Mouse (Mus musculus) thymus, adult 2 months (tissue): ENCODE results near the gene Lck. TPM values are rescaled to one million over a fixed set of nuclear protein-coding genes. Genes with fewer than 3 reads are reported as not detected.
A peak's percentile ranks its signal among the peaks of the same experiment; 100 is the strongest.

Experiments
- DNase-seq: peaks from one replicate; pipeline ENCODE4 v3.0.0; 2021
- H3K27ac ChIP-seq: fragments of 200-500 bp; 2 replicates; pipeline ENCODE4 v1.5.1; 2012; ENCODE audit warnings: low read length, control low read depth; ENCODE audit not compliant: control insufficient read depth, insufficient read depth
- H3K27me3 ChIP-seq: fragments of 200-500 bp; 2 replicates; pipeline ENCODE4 v1.6.1; 2012; ENCODE audit warnings: mild to moderate bottlenecking, low read length, moderate library complexity, mixed read lengths; ENCODE audit not compliant: control insufficient read depth, insufficient read depth
- H3K36me3 ChIP-seq: fragments of 200-500 bp; 2 replicates; pipeline ENCODE4 v1.6.1; 2012; ENCODE audit warnings: mild to moderate bottlenecking, low read length, moderate library complexity; ENCODE audit not compliant: control insufficient read depth, insufficient read depth
- H3K4me1 ChIP-seq: fragments of 200-500 bp; replicated peaks from 2 replicates; pipeline ENCODE4 v1.6.1; 2012; ENCODE audit warnings: low read length; ENCODE audit not compliant: control insufficient read depth, insufficient read depth
- H3K4me3 ChIP-seq: fragments of 200-500 bp; 2 replicates; pipeline ENCODE4 v1.5.1; 2012; ENCODE audit warnings: mild to moderate bottlenecking, low read length, control low read depth, moderate library complexity; ENCODE audit not compliant: control insufficient read depth, insufficient read depth
- CTCF ChIP-seq: fragments of 200-500 bp; IDR thresholded peaks from 2 replicates; pipeline ENCODE4 v1.5.1; 2012; ENCODE audit warnings: mild to moderate bottlenecking, control low read depth, low read length, moderate library complexity, borderline replicate concordance; ENCODE audit not compliant: control insufficient read depth, poor library complexity, insufficient read depth; ENCODE audit errors: extremely low read depth
- POLR2A ChIP-seq: fragments of 200-500 bp; IDR thresholded peaks from 2 replicates; pipeline ENCODE4 v1.6.1; 2012; ENCODE audit warnings: mild to moderate bottlenecking, low read length, control low read depth, moderate library complexity; ENCODE audit not compliant: control insufficient read depth, poor library complexity, insufficient read depth; ENCODE audit errors: extremely low read depth
- WGBS: fragments of 180-500 bp; shearing (Covaris S2); methylation state at CpG from one replicate; pipeline ENCODE4 v1.1.7; 2018; 5-methylcytosine and 5-hydroxymethylcytosine counted together
- polyA plus RNA-seq: library from polyadenylated mRNA; depleted of rRNA; stranded (reverse); fragments of >200 nt; gene quantifications from 2 replicates; pipeline ENCODE4 v1.2.3, GENCODE M21; 2012

The Lck gene
- polyA plus RNA-seq, 1 experiment = 1,845 TPM

GRCm38 (mm10) chr4:129571551-129572084 is 1.8 kb downstream of the Lck start:
- 47% methylated on average over 8 of the region's 8 CpGs for WGBS
- H3K27me3 ChIP-seq = no peaks in the 10 kb centered on the region
- DNase-seq = no peak
- peaks cover 4% of the 10 kb centered on the region for H3K36me3 ChIP-seq
- H3K4me3 ChIP-seq = peak overlapping the region; percentile 60
- TF ChIP-seq CTCF = no peak
- TF ChIP-seq POLR2A = no peak
- H3K4me1 ChIP-seq = peaks cover 60% of the 10 kb centered on the region
- peak overlapping the region; percentile 91 for H3K27ac ChIP-seq

- peak overlapping the region; percentile 25; the same call in 1 of the 2 replicates for H3K27ac ChIP-seq
- 83% methylated on average over 6 of the region's 6 CpGs for WGBS
- peaks cover 65% of the 10 kb centered on the region for H3K4me1 ChIP-seq
- TF ChIP-seq POLR2A = no peak
- no peak for TF ChIP-seq CTCF
- H3K36me3 ChIP-seq = peaks cover 7% of the 10 kb centered on the region
- H3K27me3 ChIP-seq = no peaks in the 10 kb centered on the region
- no peak overlapping the region for H3K4me3 ChIP-seq
- DNase-seq = no peak
These were observed 3.4 kb downstream of the Lck start for GRCm38 (mm10) chr4:129570028-129570427.

- no peak for TF ChIP-seq POLR2A
- no peak for TF ChIP-seq CTCF
- no peaks in the 10 kb centered on the region for H3K27me3 ChIP-seq
- no peak overlapping the region for H3K4me3 ChIP-seq
- H3K36me3 ChIP-seq = peaks cover 17% of the 10 kb centered on the region
- peaks cover 70% of the 10 kb centered on the region for H3K4me1 ChIP-seq
- 95% methylated on average over 7 of the region's 7 CpGs for WGBS
- DNase-seq = no peak
- no peak overlapping the region for H3K27ac ChIP-seq
These were observed 5.1 kb downstream of the Lck start for GRCm38 (mm10) chr4:129568366-129568765.

- H3K4me3 ChIP-seq = no peak overlapping the region
- no peaks in the 10 kb centered on the region for H3K27me3 ChIP-seq
- no peak for DNase-seq
- WGBS = 49% methylated on average over 6 of the region's 6 CpGs
- peaks cover 53% of the 10 kb centered on the region for H3K4me1 ChIP-seq
- TF ChIP-seq POLR2A (no peak), CTCF (no peak)
- H3K36me3 ChIP-seq = peaks cover 20% of the 10 kb centered on the region
- H3K27ac ChIP-seq = no peak overlapping the region
These were observed 8.3 kb downstream of the Lck start for GRCm38 (mm10) chr4:129565139-129565538.

- Histone ChIP-seq H3K27ac (0 out of 2 replicates have a peak overlapping the region, but pooled peaks have one; percentile 9), H3K4me1 (peaks cover 53% of the 10 kb centered on the region), H3K27me3 (no peaks in the 10 kb centered on the region), H3K4me3 (no peak overlapping the region), H3K36me3 (peaks cover 25% of the 10 kb centered on the region)
- DNase-seq = no peak
- WGBS = 92% methylated on average over 8 of the region's 8 CpGs
- TF ChIP-seq POLR2A (no peak), CTCF (no peak)
These were observed 9.7 kb downstream of the Lck start for GRCm38 (mm10) chr4:129563718-129564117.

- Histone ChIP-seq H3K27ac (no peak overlapping the region), H3K27me3 (no peaks in the 10 kb centered on the region), H3K4me3 (no peak overlapping the region), H3K36me3 (peaks cover 28% of the 10 kb centered on the region), H3K4me1 (peaks cover 39% of the 10 kb centered on the region)
- TF ChIP-seq CTCF (no peak), POLR2A (no peak)
- 88% methylated on average over 5 of the region's 5 CpGs for WGBS
- DNase-seq = no peak
These were observed 12.3 kb downstream of the Lck start for GRCm38 (mm10) chr4:129561184-129561583.

GRCm38 (mm10) chr4:129558321-129558955 is 15.0 kb downstream of the Lck start:
- peak; percentile 25; the same call in 1 of the 2 replicates for TF ChIP-seq POLR2A
- TF ChIP-seq CTCF = no peak
- Histone ChIP-seq H3K4me1 (peaks cover 33% of the 10 kb centered on the region), H3K4me3 (peak overlapping the region; percentile 87), H3K27ac (peak overlapping the region; percentile 98), H3K36me3 (peaks cover 37% of the 10 kb centered on the region), H3K27me3 (no peaks in the 10 kb centered on the region)
- DNase-seq = peak; percentile 92
- 7% methylated on average over 12 of the region's 12 CpGs for WGBS
